Mouse (Mus musculus) G1E (cell line): Measurements from ENCODE around the gene Susd2.

Source experiments
- CTCF ChIP-seq: IDR thresholded peaks from 2 replicates; pipeline ENCODE4 v1.5.1; 2012; ENCODE audit warnings: low read depth, low read length, inconsistent platforms, mixed read lengths
- GATA1 ChIP-seq: IDR thresholded peaks from 2 replicates; pipeline ENCODE4 v1.6.1; 2012; ENCODE audit warnings: borderline replicate concordance, low read length, inconsistent platforms, mixed read lengths
- TAL1 ChIP-seq: conservative IDR thresholded peaks from 2 replicates; pipeline ENCODE4 v1.6.1; 2012; ENCODE audit warnings: low read depth, low read length, inconsistent platforms, mixed read lengths

DNA sequence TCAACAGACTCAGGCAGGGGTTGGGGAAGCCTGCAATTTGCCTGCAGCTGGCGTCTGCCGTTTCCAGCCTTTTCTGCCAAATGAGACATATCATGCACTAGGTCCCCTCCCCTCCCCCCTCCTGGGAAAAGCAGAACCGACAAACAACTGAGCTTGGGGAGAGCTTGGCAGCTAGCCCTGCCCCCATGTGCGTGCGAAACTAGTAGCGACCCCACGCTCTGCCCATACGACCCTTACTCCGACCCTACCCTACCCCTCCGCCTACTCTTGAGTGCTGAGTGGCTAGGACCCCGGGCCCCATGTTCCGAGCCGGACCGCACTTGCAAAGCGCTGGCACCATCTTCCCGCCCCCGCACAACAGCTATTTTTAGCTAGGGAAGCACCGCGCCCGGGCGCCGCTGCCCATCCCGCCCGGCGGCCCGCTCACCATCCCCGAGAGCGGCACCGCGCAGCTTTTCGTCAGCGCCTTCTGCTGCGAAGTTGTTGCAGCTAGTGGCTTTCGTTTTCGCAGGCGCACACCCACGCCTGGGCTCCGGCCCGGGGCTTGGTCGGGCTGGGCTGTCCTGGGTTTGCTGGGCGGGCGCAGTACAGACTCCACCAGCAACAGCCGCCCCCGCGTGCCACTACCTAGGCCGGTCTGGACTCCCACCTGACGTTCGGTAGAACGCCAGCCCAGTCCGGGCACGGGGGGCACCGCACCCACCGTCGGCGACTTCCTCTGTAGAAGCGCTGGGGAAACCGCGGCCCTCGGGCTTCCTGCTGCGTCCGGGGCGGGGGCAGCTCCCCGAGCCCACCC lies 23.5 kb upstream of the Susd2 start:
- TF ChIP-seq GATA1, result no peak
- TF ChIP-seq TAL1, result no peak
- no peak for TF ChIP-seq CTCF
